Mouse (Mus musculus) limb, embryonic 12.5 days (tissue): ENCODE results near the gene Pex11a. TPM values are rescaled to one million over a fixed set of nuclear protein-coding genes. Genes with fewer than 3 reads are reported as not detected.

Source experiments
- ATAC-seq: fragments of 200-750 bp; cut with Nextera tagmentation; 2 replicates; pipeline ENCODE4 v1.8.0; 2017; ENCODE audit warnings: low read depth, moderate TSS enrichment; ENCODE audit not compliant: insufficient number of reproducible peaks, insufficient read depth, low FRiP score, low TSS enrichment
- H3K27ac ChIP-seq: fragments of 300-500 bp; sonication (generic); 2 replicates; pipeline ENCODE4 v1.5.1; 2016; ENCODE audit warnings: mild to moderate bottlenecking, moderate library complexity
- H3K27me3 ChIP-seq: fragments of 300-500 bp; sonication (generic); 2 replicates; pipeline ENCODE4 v1.6.1; 2016; ENCODE audit warnings: mild to moderate bottlenecking, moderate library complexity
- H3K36me3 ChIP-seq: fragments of 300-500 bp; sonication (generic); 2 replicates; pipeline ENCODE4 v1.6.1; 2016; ENCODE audit warnings: mild to moderate bottlenecking, moderate library complexity
- H3K4me1 ChIP-seq: fragments of 300-500 bp; sonication (generic); replicated peaks from 2 replicates; pipeline ENCODE4 v1.6.1; 2016
- H3K4me2 ChIP-seq: fragments of 300-500 bp; sonication (generic); 2 replicates; pipeline ENCODE4 v1.6.1; 2016; ENCODE audit warnings: mild to moderate bottlenecking, moderate library complexity
- H3K4me3 ChIP-seq: fragments of 300-500 bp; sonication (generic); replicated peaks from 2 replicates; pipeline ENCODE4 v1.5.1; 2016; ENCODE audit warnings: mild to moderate bottlenecking
- H3K9ac ChIP-seq: fragments of 300-500 bp; sonication (generic); replicated peaks from 2 replicates; pipeline ENCODE4 v1.6.1; 2016; ENCODE audit warnings: mild to moderate bottlenecking, moderate library complexity
- H3K9me3 ChIP-seq: fragments of 300-500 bp; sonication (generic); 2 replicates; pipeline ENCODE4 v1.6.1; 2016; ENCODE audit warnings: mild to moderate bottlenecking, moderate library complexity
- WGBS: fragments of 180-500 bp; shearing (Covaris S2); methylation state at CpG from one replicate; pipeline ENCODE4 v1.1.7; 2016; 5-methylcytosine and 5-hydroxymethylcytosine counted together
- polyA plus RNA-seq: library from polyadenylated mRNA; unstranded; fragments of >200 nt; fragmentation: Nextera tagmentation; extraction: Ambion mirVana; gene quantifications from 2 replicates; pipeline ENCODE4 v1.2.1, GENCODE M21; 2016

Gene Pex11a
- polyA plus RNA-seq, 1 experiment from 2014 or later = 12.9 TPM

DNA sequence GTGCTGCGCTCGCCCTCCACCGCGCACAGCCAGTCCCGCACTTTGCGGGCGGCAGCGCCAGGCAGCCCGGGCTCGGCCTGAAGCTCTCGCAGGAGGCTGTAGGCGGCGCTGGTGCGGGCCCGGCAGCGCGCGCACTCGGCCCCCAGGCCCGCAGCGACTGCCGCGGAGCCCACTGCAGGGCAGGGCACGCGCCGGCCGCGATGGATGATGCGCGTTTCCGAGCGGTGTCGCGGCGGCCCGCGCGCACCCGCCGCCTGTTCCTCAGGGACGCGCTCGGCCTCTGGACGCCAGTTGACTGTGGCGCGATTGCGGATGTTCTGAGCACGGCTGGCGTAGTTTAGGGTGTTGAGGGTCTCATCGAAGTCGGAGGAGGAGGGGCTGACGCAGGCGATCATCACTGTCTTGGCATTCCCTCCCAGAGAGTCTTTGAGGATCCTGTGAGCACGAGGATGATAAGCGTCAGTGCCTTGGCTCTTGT lies 32.8 kb downstream of the Pex11a start:
- H3K4me2 ChIP-seq = peak overlapping the region; percentile 76
- peaks cover 24% of the 10 kb centered on the region for H3K27me3 ChIP-seq
- H3K27ac ChIP-seq = no peak overlapping the region
- no peaks in the 10 kb centered on the region for H3K9me3 ChIP-seq
- peak overlapping the region; percentile 63 for H3K9ac ChIP-seq
- H3K36me3 ChIP-seq = peaks cover 54% of the 10 kb centered on the region
- peaks cover 19% of the 10 kb centered on the region for H3K4me1 ChIP-seq
- H3K4me3 ChIP-seq = peak overlapping the region; percentile 45
- WGBS = under 1% methylated on average over 55 of the region's 55 CpGs
- no peak; the same call in 1 of the 2 replicates for ATAC-seq

DNA sequence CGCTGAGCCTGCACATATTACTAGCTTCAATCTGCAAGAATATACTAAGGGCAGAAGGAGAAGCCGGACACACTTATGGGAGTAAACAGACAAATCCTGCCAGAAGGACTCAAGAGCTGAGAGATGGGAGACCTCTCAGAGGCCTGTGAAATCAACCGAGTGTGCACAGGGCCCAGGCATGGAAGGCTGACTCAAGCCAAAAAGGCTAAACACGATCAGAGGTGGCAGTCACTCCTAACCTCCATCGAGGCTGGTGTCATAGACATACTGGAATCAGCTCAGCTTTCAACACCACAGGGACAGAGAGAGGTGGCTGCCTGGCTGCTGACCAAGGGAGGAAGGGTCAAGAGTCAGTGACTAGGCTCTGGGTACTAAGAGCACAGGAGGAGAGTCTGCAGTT lies 37.7 kb downstream of the Pex11a start:
- WGBS = 92% methylated on average over 5 of the region's 5 CpGs
- Histone ChIP-seq H3K4me3 (no peak overlapping the region), H3K36me3 (peaks cover 90% of the 10 kb centered on the region), H3K27me3 (peaks cover 8% of the 10 kb centered on the region), H3K4me2 (no peak overlapping the region), H3K9ac (no peak overlapping the region), H3K27ac (no peak overlapping the region), H3K4me1 (peaks cover 6% of the 10 kb centered on the region), H3K9me3 (no peaks in the 10 kb centered on the region)
- ATAC-seq = no peak

DNA sequence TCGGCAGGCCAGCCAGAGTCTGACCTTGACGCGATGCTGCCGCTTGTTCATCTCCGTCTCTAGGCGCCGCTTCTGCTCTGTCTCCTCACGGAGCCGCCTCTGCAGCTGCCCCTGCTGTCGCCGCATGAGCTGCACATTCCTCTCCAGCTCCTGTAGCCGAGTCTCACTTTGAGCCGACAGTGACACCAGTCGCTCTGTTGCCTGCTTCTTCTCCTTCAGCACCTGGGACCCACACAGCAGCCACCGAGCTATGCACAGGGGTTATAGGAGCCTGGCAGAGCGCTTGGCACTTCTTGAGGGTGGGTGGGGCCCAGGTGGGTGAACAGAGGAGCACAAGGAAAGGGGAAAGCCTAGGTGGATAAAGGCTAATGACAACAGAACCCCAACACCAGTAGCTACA lies 40.2 kb downstream of the Pex11a start:
- Histone ChIP-seq H3K9me3 (no peaks in the 10 kb centered on the region), H3K4me2 (no peak overlapping the region), H3K36me3 (peaks cover 100% of the 10 kb centered on the region), H3K27me3 (no peaks in the 10 kb centered on the region), H3K4me1 (no peaks in the 10 kb centered on the region), H3K9ac (no peak overlapping the region), H3K4me3 (no peak overlapping the region), H3K27ac (no peak overlapping the region)
- 82% methylated on average over 16 of the region's 16 CpGs for WGBS
- ATAC-seq = no peak

DNA sequence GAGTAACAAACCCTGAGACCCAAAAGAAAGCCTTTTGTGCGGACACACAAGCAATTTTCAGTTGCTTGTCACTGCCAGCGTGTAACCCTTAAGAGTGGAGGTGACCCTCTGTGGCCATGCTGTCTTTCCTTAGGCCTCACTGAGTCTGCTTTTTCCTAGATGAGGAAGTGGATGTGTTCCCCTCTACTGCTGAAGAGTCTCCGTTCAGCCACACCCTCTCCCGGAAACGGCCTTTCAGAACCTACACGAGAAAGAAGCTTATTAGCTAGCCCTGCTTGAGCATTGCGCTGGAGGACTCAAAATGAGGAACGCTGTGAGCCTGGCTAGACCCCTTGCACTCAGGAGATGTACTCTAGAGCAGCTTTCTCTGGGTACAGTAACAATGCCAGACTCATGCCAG lies 46.4 kb downstream of the Pex11a start:
- WGBS = 91% methylated on average over 8 of the region's 8 CpGs
- H3K9ac ChIP-seq = no peak overlapping the region

More for the DNA sequence above, 46.4 kb downstream of the Pex11a start:
- no peak overlapping the region for H3K27ac ChIP-seq
- H3K4me2 ChIP-seq = no peak overlapping the region
- H3K36me3 ChIP-seq = peaks cover 96% of the 10 kb centered on the region
- H3K27me3 ChIP-seq = no peaks in the 10 kb centered on the region
- no peak overlapping the region for H3K4me3 ChIP-seq
- H3K9me3 ChIP-seq = no peaks in the 10 kb centered on the region
- no peaks in the 10 kb centered on the region for H3K4me1 ChIP-seq
- ATAC-seq = no peak

Other genes with a start within 250 kb of the Pex11a start
- gene Rhcg, start 125.5 kb downstream of the Pex11a start, polyA plus RNA-seq = 0.15 TPM in 1 of 2 replicates, not detected in the other
- gene Ticrr, start 82.9 kb downstream of the Pex11a start, polyA plus RNA-seq = 14.2 and 16.6 TPM in 2 replicates
- 10.9 and 11.1 TPM in 2 replicates for gene Kif7, start 27.4 kb downstream of the Pex11a start, polyA plus RNA-seq
- not detected in 2 replicates for gene Plin1, start 10.2 kb downstream of the Pex11a start, polyA plus RNA-seq
- gene Wdr93, start within 50 bp of the Pex11a start, polyA plus RNA-seq = 0.32 and 0.35 TPM in 2 replicates
- not detected in 2 replicates for gene Mesp1, start 50.7 kb upstream of the Pex11a start, polyA plus RNA-seq
- 0.14 and 0.32 TPM in 2 replicates for gene Mesp2, start 67.6 kb upstream of the Pex11a start, polyA plus RNA-seq
- 10.6 and 11.9 TPM in 2 replicates for gene Anpep, start 117.9 kb upstream of the Pex11a start, polyA plus RNA-seq
- 32.0 and 36.0 TPM in 2 replicates for gene Ap3s2, start 177.5 kb upstream of the Pex11a start, polyA plus RNA-seq
- 17.9 and 19.0 TPM in 2 replicates for gene Arpin, start 192.2 kb upstream of the Pex11a start, polyA plus RNA-seq